Mouse (Mus musculus): ENCODE data around the gene Rnd2.

DNA sequence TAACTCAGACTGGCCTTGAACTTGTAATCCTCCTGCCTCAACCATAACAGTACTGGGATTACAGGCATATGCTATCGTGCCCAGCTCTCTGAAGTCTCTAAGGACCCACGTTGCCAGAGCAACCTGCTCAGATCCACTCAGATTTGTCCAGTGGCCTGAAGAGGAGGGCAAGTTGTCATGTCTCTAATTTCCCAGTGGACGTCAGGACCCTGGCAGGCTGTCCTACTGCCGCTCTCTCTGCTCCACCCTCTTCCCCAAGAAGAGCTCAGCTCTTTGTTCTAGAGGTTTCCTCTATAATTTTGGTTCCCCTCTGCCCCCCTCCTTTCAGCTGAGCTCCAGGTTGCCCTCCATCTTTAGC is 12.4 kb downstream of the Rnd2 start:
- TF ChIP-seq MEF2A (IDR thresholded peaks at IDR 0.05; ENCODE audit: borderline replicate concordance, low read depth, low read length) = no peak
- no peak for TF ChIP-seq ZNF384 (IDR thresholded peaks at IDR 0.05; ENCODE audit: low read depth, low read length)
- TF ChIP-seq POLR2AphosphoS2 (IDR thresholded peaks at IDR 0.05; ENCODE audit: low read depth, low read length) = no peak
- TF ChIP-seq NELFE (IDR thresholded peaks at IDR 0.05; ENCODE audit: low read depth, low read length) = no peak
- TF ChIP-seq POLR2A (IDR thresholded peaks at IDR 0.05; ENCODE audit: low read depth, low read length) = no peak
- no peak for TF ChIP-seq CHD2 (IDR thresholded peaks at IDR 0.05; ENCODE audit: low read length)
- TF ChIP-seq ZMIZ1 (IDR thresholded peaks at IDR 0.05; ENCODE audit: low read depth, low read length) = no peak
- TF ChIP-seq USF1 (IDR thresholded peaks at IDR 0.05; ENCODE audit: low read depth, low read length) = no peak
- TF ChIP-seq E2F4 (IDR thresholded peaks at IDR 0.05; ENCODE audit: insufficient replicate concordance, low read depth, low read length) = no peak
- TF ChIP-seq MXI1 (IDR thresholded peaks at IDR 0.05; ENCODE audit: low read depth, low read length) = no peak
- no peak for TF ChIP-seq CTCF (conservative IDR thresholded peaks at IDR 0.05 in 1 of 2, IDR thresholded peaks at IDR 0.05 in 1 of 2; ENCODE audit: low read depth in 2 of 2, low read length in 2 of 2)
